Mouse (Mus musculus): ENCODE results near the gene Dock1. TPM values are rescaled to one million over a fixed set of nuclear protein-coding genes. Genes with fewer than 3 reads are reported as not detected.

Gene Dock1
- polyA plus RNA-seq, 1 experiment from 2014 or later: 25.0 TPM

GRCm38 (mm10) chr7:134725551-134726529, 55.4 kb downstream of the Dock1 start:
- peak; percentile 10 for DNase-seq (ENCODE audit: low spot score)
- Histone ChIP-seq H3K4me3 (ENCODE audit: low read depth, low read length) (no peak overlapping the region), H3K36me3 (ENCODE audit: control insufficient read depth, insufficient read depth, low read length) (no peaks in the 10 kb centered on the region), H3K27me3 (ENCODE audit: control insufficient read depth, insufficient read depth, low read length) (no peaks in the 10 kb centered on the region), H3K4me2 (replicated peaks; ENCODE audit: low read depth, low read length) (no peak overlapping the region), H3K4me1 (replicated peaks; ENCODE audit: control insufficient read depth, insufficient read depth, low read length) (no peaks in the 10 kb centered on the region), H3K9me3 (ENCODE audit: control insufficient read depth, low read length) (no peaks in the 10 kb centered on the region), H3K27ac (ENCODE audit: low read depth, low read length) (no peak overlapping the region), H3K9ac (ENCODE audit: low read depth, low read length) (no peak overlapping the region)
- ATAC-seq (ENCODE audit: low FRiP score): no peak
- WGBS: 43% methylated on average over 11 of the region's 11 CpGs

DNA sequence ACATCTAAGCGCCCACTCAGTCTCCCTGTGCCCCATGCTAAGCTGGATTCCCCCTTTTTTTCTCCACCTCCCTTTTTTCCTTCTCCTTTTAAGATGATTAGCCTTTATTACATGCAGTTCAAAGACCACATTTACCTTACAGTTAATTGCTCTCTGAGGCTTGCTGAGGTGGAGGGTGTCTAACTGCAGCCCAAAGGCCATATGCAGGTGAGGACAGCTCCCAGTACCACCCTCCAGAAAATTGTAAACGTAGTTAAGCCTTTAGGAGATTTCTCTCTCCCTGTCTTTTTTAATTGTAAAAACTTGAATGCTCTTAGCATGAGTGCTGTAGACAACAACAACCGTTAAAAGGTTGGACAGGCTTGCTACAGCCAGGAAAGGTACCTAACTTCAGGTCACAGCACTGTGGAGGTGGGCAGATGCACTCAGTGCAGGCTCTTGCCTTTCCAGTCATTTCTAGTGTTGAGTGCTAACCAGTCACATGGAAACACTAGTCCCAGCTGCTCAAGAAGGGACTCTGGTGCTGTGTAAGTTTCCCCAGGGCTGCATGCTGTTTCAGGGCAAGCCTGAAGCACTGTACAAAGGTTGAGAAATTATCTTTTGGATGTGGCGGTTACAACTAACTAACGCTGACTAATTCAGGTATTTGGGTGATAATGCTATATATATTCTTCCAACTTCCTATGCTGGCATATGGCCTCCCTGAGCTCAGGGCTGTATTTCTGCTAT, 56.2 kb downstream of the Dock1 start:
- 86% methylated on average over 5 of the region's 5 CpGs for WGBS
- Histone ChIP-seq H3K36me3 (ENCODE audit: control insufficient read depth, insufficient read depth, low read length) (no peaks in the 10 kb centered on the region), H3K4me1 (replicated peaks; ENCODE audit: control insufficient read depth, insufficient read depth, low read length) (no peaks in the 10 kb centered on the region), H3K27ac (ENCODE audit: low read depth, low read length) (no peak overlapping the region), H3K4me3 (ENCODE audit: low read depth, low read length) (no peak overlapping the region), H3K9ac (ENCODE audit: low read depth, low read length) (no peak overlapping the region), H3K4me2 (replicated peaks; ENCODE audit: low read depth, low read length) (no peak overlapping the region), H3K27me3 (ENCODE audit: control insufficient read depth, insufficient read depth, low read length) (no peaks in the 10 kb centered on the region), H3K9me3 (ENCODE audit: control insufficient read depth, low read length) (no peaks in the 10 kb centered on the region)
- ATAC-seq (ENCODE audit: low FRiP score): no peak
- DNase-seq (ENCODE audit: low spot score): no peak

DNA sequence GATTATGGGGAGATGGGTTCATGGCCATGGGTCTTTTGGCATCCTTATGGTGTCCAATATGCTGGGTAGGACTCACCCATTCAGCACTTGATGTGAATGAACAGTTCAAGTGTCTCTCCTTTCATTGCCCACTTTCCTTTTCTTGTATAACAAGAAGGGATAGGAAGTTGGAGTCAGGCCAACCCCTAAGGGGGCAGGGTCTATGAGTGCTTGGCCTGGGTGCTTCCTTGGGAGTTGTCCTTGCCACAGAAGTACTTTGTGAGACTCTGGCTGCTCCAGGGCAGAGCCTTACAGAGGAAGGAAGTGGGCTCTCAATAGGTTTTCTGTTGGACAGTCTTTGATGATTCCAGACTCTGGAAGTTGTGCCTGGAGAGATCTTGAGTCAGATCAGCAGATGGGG, 58.9 kb downstream of the Dock1 start:
- Histone ChIP-seq H3K9ac (ENCODE audit: low read depth, low read length) (no peak overlapping the region), H3K4me1 (replicated peaks; ENCODE audit: control insufficient read depth, insufficient read depth, low read length) (no peaks in the 10 kb centered on the region), H3K4me2 (replicated peaks; ENCODE audit: low read depth, low read length) (no peak overlapping the region), H3K9me3 (ENCODE audit: control insufficient read depth, low read length) (no peaks in the 10 kb centered on the region), H3K27ac (ENCODE audit: low read depth, low read length) (no peak overlapping the region), H3K36me3 (ENCODE audit: control insufficient read depth, insufficient read depth, low read length) (no peaks in the 10 kb centered on the region), H3K4me3 (ENCODE audit: low read depth, low read length) (no peak overlapping the region), H3K27me3 (ENCODE audit: control insufficient read depth, insufficient read depth, low read length) (no peaks in the 10 kb centered on the region)
- DNase-seq (ENCODE audit: low spot score): no peak
- no peak for ATAC-seq (ENCODE audit: low FRiP score)

DNA sequence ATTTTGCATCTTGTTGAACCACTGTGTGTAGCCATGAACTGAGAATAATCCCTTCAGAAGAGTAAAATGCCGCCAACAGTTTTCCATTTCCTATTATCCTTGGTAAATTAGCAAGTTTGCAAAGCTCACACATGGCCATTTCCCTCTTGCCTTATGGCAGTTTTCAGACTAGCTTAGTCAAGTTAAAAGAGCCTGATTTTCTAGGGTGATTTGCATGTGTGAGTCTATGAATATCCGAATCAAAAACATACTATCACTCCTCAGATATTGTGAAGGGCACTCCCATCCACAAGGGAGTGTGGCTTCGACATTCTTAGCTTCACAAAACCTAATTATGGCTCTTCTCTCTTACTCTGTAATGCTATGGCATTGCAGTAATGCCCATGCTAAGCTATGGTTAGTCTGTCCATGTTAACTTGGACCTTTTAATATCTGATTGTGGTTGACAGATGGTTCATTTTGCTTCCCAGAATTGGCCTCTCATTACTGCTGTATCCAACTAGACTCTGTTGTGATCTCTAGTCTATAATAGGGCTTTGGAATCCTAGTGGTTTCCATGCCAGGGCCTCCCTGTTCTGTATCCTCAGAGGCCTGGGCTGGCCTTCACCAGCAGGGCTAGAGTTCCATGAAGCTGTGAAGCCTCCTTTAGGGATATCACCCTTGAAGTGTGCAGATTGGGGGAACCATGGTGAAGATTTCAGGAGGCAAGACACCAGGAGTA, 60.1 kb downstream of the Dock1 start:
- H3K27me3 ChIP-seq (ENCODE audit: control insufficient read depth, insufficient read depth, low read length): no peaks in the 10 kb centered on the region
- H3K27ac ChIP-seq (ENCODE audit: low read depth, low read length): no peak overlapping the region
- WGBS: 91% methylated on average over 3 of the region's 3 CpGs
- no peak for ATAC-seq (ENCODE audit: low FRiP score)
- H3K36me3 ChIP-seq (ENCODE audit: control insufficient read depth, insufficient read depth, low read length): no peaks in the 10 kb centered on the region
- no peak overlapping the region for H3K4me2 ChIP-seq (replicated peaks; ENCODE audit: low read depth, low read length)
- no peaks in the 10 kb centered on the region for H3K4me1 ChIP-seq (replicated peaks; ENCODE audit: control insufficient read depth, insufficient read depth, low read length)
- H3K9me3 ChIP-seq (ENCODE audit: control insufficient read depth, low read length): no peaks in the 10 kb centered on the region
- H3K9ac ChIP-seq (ENCODE audit: low read depth, low read length): no peak overlapping the region
- DNase-seq (ENCODE audit: low spot score): no peak
- no peak overlapping the region for H3K4me3 ChIP-seq (ENCODE audit: low read depth, low read length)

GRCm38 (mm10) chr7:134747059-134747458, 76.6 kb downstream of the Dock1 start:
- Histone ChIP-seq H3K27me3 (ENCODE audit: control insufficient read depth, insufficient read depth, low read length) (no peaks in the 10 kb centered on the region), H3K4me1 (replicated peaks; ENCODE audit: control insufficient read depth, insufficient read depth, low read length) (no peaks in the 10 kb centered on the region), H3K4me3 (ENCODE audit: low read depth, low read length) (no peak overlapping the region), H3K9me3 (ENCODE audit: control insufficient read depth, low read length) (no peaks in the 10 kb centered on the region), H3K4me2 (replicated peaks; ENCODE audit: low read depth, low read length) (no peak overlapping the region), H3K36me3 (ENCODE audit: control insufficient read depth, insufficient read depth, low read length) (no peaks in the 10 kb centered on the region), H3K27ac (ENCODE audit: low read depth, low read length) (no peak overlapping the region), H3K9ac (ENCODE audit: low read depth, low read length) (no peak overlapping the region)
- DNase-seq (ENCODE audit: low spot score): no peak
- WGBS: 94% methylated on average over 4 of the region's 4 CpGs
- ATAC-seq (ENCODE audit: low FRiP score): no peak

DNA sequence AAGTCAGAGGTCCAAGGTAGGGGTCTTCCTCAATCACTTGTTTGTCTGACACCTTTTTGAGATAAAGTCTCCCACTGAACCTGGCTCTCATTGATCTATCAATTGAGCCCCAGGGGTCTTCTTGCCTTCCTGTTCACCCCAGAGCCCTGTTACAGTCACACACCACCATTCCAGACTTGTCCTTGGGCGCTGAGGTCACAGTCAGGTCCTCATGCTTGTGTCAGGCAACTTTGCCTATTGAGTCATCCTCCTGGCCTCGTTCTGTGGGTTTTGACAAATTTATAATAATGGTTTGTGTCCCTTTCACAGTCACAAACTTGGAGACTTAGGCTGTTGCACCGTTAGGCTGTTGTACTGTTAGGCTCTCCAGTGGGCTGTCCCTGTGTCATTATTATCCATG, 77.9 kb downstream of the Dock1 start:
- no peak overlapping the region for H3K4me3 ChIP-seq (ENCODE audit: low read depth, low read length)
- WGBS: 91% methylated on average over 3 of the region's 3 CpGs
- no peaks in the 10 kb centered on the region for H3K9me3 ChIP-seq (ENCODE audit: control insufficient read depth, low read length)
- H3K4me2 ChIP-seq (replicated peaks; ENCODE audit: low read depth, low read length): no peak overlapping the region
- no peaks in the 10 kb centered on the region for H3K27me3 ChIP-seq (ENCODE audit: control insufficient read depth, insufficient read depth, low read length)
- H3K36me3 ChIP-seq (ENCODE audit: control insufficient read depth, insufficient read depth, low read length): no peaks in the 10 kb centered on the region
- H3K4me1 ChIP-seq (replicated peaks; ENCODE audit: control insufficient read depth, insufficient read depth, low read length): no peaks in the 10 kb centered on the region
- H3K27ac ChIP-seq (ENCODE audit: low read depth, low read length): no peak overlapping the region
- ATAC-seq (ENCODE audit: low FRiP score) (no peak), DNase-seq (ENCODE audit: low spot score) (no peak)
- no peak overlapping the region for H3K9ac ChIP-seq (ENCODE audit: low read depth, low read length)

DNA sequence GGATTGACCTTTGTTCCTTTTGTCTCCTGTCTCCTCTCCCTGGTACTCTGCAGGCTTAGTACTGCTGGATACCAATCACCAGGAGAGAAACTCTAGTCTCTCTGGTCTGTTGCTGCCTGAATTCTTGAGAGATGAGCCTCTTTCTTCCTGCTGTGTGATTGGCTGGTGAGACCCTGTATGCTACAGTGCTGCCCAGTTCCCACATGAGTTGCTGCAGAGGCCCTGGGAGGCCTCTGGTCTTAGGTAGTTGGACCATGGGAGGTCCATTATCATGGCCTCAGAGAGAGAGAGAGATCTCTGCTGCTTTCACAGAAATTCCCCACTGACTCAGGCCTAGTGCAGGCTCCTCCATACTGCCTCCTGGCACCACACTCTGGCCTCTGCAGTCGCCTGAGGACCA, 79.2 kb downstream of the Dock1 start:
- WGBS: 71% methylated on average over 1 of the region's 1 CpGs
- ATAC-seq (ENCODE audit: low FRiP score) (no peak), DNase-seq (ENCODE audit: low spot score) (no peak)

DNA sequence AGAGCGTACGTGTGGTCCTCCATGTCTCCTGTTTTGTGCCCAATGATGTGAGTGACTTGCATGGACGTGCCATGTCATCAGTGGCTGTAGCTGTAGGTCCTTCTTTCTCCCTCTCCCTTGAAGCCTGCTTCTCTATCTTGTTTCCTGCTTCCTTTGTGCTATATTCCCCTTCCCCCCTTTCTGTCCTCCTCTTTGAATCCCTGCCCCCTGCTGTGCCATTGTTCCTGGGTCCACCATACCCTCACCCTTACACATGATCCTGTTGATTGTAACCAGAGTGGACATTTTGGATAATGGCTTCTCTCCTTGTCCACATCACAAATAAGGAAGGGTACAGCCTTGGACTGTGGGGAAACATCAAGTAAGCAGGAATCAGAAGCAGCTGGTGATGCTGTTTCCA, 81.0 kb downstream of the Dock1 start:
- DNase-seq (ENCODE audit: low spot score) (no peak), ATAC-seq (ENCODE audit: low FRiP score) (no peak)
- Histone ChIP-seq H3K9me3 (ENCODE audit: control insufficient read depth, low read length) (no peaks in the 10 kb centered on the region), H3K9ac (ENCODE audit: low read depth, low read length) (no peak overlapping the region), H3K4me3 (ENCODE audit: low read depth, low read length) (no peak overlapping the region), H3K4me1 (replicated peaks; ENCODE audit: control insufficient read depth, insufficient read depth, low read length) (no peaks in the 10 kb centered on the region), H3K27me3 (ENCODE audit: control insufficient read depth, insufficient read depth, low read length) (no peaks in the 10 kb centered on the region), H3K27ac (ENCODE audit: low read depth, low read length) (no peak overlapping the region), H3K4me2 (replicated peaks; ENCODE audit: low read depth, low read length) (no peak overlapping the region), H3K36me3 (ENCODE audit: control insufficient read depth, insufficient read depth, low read length) (no peaks in the 10 kb centered on the region)
- WGBS: 80% methylated on average over 3 of the region's 3 CpGs

More for the DNA sequence above, 79.2 kb downstream of the Dock1 start:
- Histone ChIP-seq H3K27ac (ENCODE audit: low read depth, low read length) (no peak overlapping the region), H3K27me3 (ENCODE audit: control insufficient read depth, insufficient read depth, low read length) (no peaks in the 10 kb centered on the region), H3K4me1 (replicated peaks; ENCODE audit: control insufficient read depth, insufficient read depth, low read length) (no peaks in the 10 kb centered on the region), H3K4me2 (replicated peaks; ENCODE audit: low read depth, low read length) (no peak overlapping the region), H3K9ac (ENCODE audit: low read depth, low read length) (no peak overlapping the region), H3K36me3 (ENCODE audit: control insufficient read depth, insufficient read depth, low read length) (no peaks in the 10 kb centered on the region), H3K9me3 (ENCODE audit: control insufficient read depth, low read length) (no peaks in the 10 kb centered on the region), H3K4me3 (ENCODE audit: low read depth, low read length) (no peak overlapping the region)

Measured in hindbrain, embryonic 11.5 days (tissue).